Mouse (Mus musculus): Measurements from ENCODE around the gene Kank4.

DNA sequence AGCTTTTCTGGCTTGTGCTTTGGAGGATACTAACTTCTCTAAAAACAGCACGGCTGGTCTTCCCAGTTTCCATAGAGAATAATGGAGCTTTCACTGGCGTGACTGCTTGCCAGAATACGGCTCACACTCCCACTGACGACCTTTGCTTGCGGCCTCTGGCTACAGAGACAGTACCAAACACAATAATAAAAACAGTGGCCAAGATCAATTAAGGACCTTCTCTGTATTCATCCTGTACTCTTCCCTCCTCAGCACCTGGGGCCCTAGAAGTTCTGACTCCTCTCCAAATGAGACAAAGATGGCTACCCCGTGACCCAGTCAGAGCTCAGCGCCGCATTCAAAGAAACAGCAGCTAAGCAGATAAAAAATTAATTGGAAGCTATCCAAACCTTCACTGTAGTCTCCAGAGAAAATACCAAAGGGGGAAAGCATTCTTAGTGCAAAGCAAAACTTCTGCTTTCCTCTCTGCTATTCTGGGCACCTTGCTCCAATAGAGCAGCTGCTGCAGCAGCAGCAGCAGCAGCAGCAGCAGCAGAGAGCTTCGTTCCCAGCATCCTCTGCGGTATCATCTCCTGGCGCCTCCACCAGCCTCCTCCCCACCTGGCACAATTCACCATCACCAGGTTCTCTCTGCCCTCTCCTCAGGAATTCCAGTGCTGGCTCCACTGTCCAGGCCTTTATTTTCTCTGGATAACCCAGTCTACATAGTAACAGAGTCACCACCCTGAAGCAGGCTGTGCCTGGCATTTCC is 20.6 kb downstream of the Kank4 start:
- TF ChIP-seq CTCF (IDR thresholded peaks at IDR 0.05; ENCODE audit: low read depth) (no peak), EP300 (IDR thresholded peaks at IDR 0.05; ENCODE audit: low read depth) (no peak)

Data from liver, postnatal 0 days (tissue).